Mouse (Mus musculus): ENCODE data around the gene Zfp991. TPM values are rescaled to one million over a fixed set of nuclear protein-coding genes. Genes with fewer than 3 reads are reported as not detected.

Zfp991 gene
- polyA plus RNA-seq (2017; shearing (Covaris generic)) = 7.8 TPM

DNA sequence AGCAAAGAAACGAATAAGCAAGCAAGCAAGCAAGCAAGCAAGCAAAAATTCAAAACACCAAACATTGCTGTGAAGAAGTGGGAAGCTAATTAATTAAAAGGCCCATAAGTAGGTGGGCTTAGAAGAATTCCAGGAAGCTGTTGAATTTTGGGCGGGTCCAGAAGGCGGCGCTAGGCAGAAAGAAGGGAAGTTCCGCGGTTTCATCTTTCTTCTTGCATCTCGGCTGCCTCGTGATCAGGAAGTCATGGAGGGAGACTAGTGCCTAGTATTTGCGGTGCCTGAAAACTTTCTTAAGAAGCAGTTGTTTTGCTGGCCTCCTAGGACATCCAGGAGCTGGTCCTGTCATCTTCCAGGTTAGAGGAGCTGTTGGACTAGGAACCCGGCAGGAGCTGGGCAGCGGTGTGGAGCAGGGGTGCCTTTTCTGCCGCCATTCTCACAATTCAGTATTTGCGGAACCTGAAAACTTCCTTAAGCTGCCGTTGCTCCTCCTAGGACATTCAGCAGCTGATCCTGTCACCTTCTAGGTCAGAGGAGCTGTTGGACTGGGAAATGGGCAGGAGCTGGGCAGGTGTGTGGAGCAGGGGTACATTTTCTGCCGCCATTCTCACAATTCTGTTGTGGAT lies at the start of gene Zfp991:
Gene Zfp991 (plus strand): TSS at position 202 of the 623 bp plus-strand sequence.

Other genes with a start within 250 kb of the Zfp991 start
- gene Gm21411, start 222.4 kb upstream of the Zfp991 start, polyA plus RNA-seq (2017; shearing (Covaris generic)) = not detected
- gene Zfp989, start 160.1 kb upstream of the Zfp991 start, polyA plus RNA-seq (2017; shearing (Covaris generic)) = 1.0 TPM
- gene Rex2, start 110.2 kb upstream of the Zfp991 start, polyA plus RNA-seq (2017; shearing (Covaris generic)) = not detected
- gene Zfp988, start 173.6 kb downstream of the Zfp991 start, polyA plus RNA-seq (2017; shearing (Covaris generic)) = 0.34 TPM
- not detected for gene Zfp978, start 229.3 kb downstream of the Zfp991 start, polyA plus RNA-seq (2017; shearing (Covaris generic))